Mouse (Mus musculus): ENCODE data around the gene Grin2c. TPM values are rescaled to one million over a fixed set of nuclear protein-coding genes. Genes with fewer than 3 reads are reported as not detected.

The Grin2c gene
- polyA plus RNA-seq, 1 experiment from 2014 or later = 0.04 TPM

GRCm38 (mm10) chr11:115226811-115227491 is 40.1 kb downstream of the Grin2c start:
- ATAC-seq = no peak
- TF ChIP-seq EP300 (IDR thresholded peaks at IDR 0.05; ENCODE audit: low read depth) = no peak
- Histone ChIP-seq H3K9me3 (ENCODE audit: low read length) (no peaks in the 10 kb centered on the region), H3K9ac (replicated peaks) (0 out of 2 replicates have a peak overlapping the region, but pooled peaks have one; percentile 5), H3K27me3 (ENCODE audit: insufficient read depth, low read length) (no peaks in the 10 kb centered on the region), H3K4me2 (ENCODE audit: low read depth, low read length) (no peak overlapping the region), H3K4me3 (ENCODE audit: low read depth, low read length) (no peak overlapping the region), H3K36me3 (replicated peaks; ENCODE audit: insufficient read depth, low read length) (peaks cover 7% of the 10 kb centered on the region; the same call in 1 of the 2 replicates), H3K4me1 (ENCODE audit: insufficient read depth) (peaks cover 27% of the 10 kb centered on the region), H3K27ac (ENCODE audit: low read depth) (peak overlapping the region; percentile 34; the same call in 1 of the 2 replicates)
- 53% methylated on average over 14 of the region's 14 CpGs for WGBS (ENCODE audit: insufficient replicate concordance)
- DNase-seq = no peak

GRCm38 (mm10) chr11:115225301-115225700 is 41.7 kb downstream of the Grin2c start:
- H3K27me3 ChIP-seq (ENCODE audit: insufficient read depth, low read length) = no peaks in the 10 kb centered on the region
- WGBS (ENCODE audit: insufficient replicate concordance) = 87% methylated on average over 6 of the region's 6 CpGs

DNA sequence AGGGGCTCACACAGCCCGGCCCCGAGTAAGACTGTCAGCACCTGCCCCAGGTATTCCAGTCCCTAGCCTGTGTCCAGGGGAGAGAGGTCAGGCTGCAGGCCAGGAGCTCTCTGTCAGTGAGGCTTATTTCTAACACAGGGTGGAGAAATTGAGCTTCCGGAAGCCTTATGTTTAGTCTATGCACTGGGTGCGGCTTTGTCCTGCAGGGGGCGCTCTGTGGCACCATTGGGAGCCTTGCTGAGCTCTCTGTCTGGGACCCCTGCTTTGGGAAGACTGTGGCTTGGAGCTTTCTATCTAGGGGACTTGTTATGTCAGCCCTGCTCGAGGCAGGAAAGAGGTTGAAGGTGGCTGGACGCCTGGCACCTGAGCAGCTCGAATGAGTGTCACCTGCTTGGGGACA is 42.2 kb downstream of the Grin2c start:
- Histone ChIP-seq H3K27me3 (ENCODE audit: insufficient read depth, low read length) (no peaks in the 10 kb centered on the region), H3K4me3 (ENCODE audit: low read depth, low read length) (no peak overlapping the region), H3K36me3 (replicated peaks; ENCODE audit: insufficient read depth, low read length) (peaks cover 7% of the 10 kb centered on the region; the same call in 1 of the 2 replicates), H3K27ac (ENCODE audit: low read depth) (no peak overlapping the region), H3K4me1 (ENCODE audit: insufficient read depth) (peaks cover 22% of the 10 kb centered on the region), H3K4me2 (ENCODE audit: low read depth, low read length) (no peak overlapping the region), H3K9ac (replicated peaks) (no peak overlapping the region), H3K9me3 (ENCODE audit: low read length) (no peaks in the 10 kb centered on the region)
- WGBS (ENCODE audit: insufficient replicate concordance) = 38% methylated on average over 8 of the region's 8 CpGs
- TF ChIP-seq CTCF (IDR thresholded peaks at IDR 0.05; ENCODE audit: low read depth) = peak; percentile 78
- TF ChIP-seq EP300 (IDR thresholded peaks at IDR 0.05; ENCODE audit: low read depth) = no peak
- DNase-seq (peak; percentile 78), ATAC-seq (0 out of 2 replicates have a peak, but pooled peaks have one; percentile 30)

More at GRCm38 (mm10) chr11:115225301-115225700, 41.7 kb downstream of the Grin2c start:
- DNase-seq = no peak
- no peak for ATAC-seq
- Histone ChIP-seq H3K27ac (ENCODE audit: low read depth) (no peak overlapping the region), H3K4me3 (ENCODE audit: low read depth, low read length) (no peak overlapping the region), H3K9me3 (ENCODE audit: low read length) (no peaks in the 10 kb centered on the region), H3K4me2 (ENCODE audit: low read depth, low read length) (no peak overlapping the region), H3K36me3 (replicated peaks; ENCODE audit: insufficient read depth, low read length) (peaks cover 7% of the 10 kb centered on the region; the same call in 1 of the 2 replicates), H3K4me1 (ENCODE audit: insufficient read depth) (peaks cover 20% of the 10 kb centered on the region), H3K9ac (replicated peaks) (no peak overlapping the region)
- TF ChIP-seq CTCF (IDR thresholded peaks at IDR 0.05; ENCODE audit: low read depth) (no peak), EP300 (IDR thresholded peaks at IDR 0.05; ENCODE audit: low read depth) (no peak)

DNA sequence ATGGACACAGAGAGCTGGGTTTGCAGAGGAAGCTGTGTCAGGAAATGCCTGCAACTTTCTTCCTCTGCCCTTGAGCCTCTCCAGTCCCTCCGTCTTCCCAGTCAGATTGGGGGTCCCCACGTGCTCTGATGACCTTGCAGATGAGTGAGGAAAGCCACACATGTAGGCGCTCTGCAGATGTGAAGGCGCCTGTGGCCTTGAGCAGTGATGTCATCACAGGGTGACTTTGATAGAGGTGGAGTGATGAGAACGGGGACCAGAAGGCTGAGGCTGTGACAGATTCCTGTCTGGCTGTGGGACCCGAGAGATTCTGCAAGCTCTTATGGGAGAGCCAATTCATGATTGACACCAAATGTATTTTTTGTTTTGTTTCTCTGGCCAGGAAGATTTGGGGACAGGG is 43.2 kb downstream of the Grin2c start:
- Histone ChIP-seq H3K9ac (replicated peaks) (no peak overlapping the region), H3K9me3 (ENCODE audit: low read length) (no peaks in the 10 kb centered on the region), H3K4me2 (ENCODE audit: low read depth, low read length) (peak overlapping the region; percentile 7; the same call in 1 of the 2 replicates), H3K4me1 (ENCODE audit: insufficient read depth) (peaks cover 28% of the 10 kb centered on the region), H3K27ac (ENCODE audit: low read depth) (peak overlapping the region; percentile 22; the same call in 1 of the 2 replicates), H3K4me3 (ENCODE audit: low read depth, low read length) (no peak overlapping the region), H3K27me3 (ENCODE audit: insufficient read depth, low read length) (no peaks in the 10 kb centered on the region), H3K36me3 (replicated peaks; ENCODE audit: insufficient read depth, low read length) (0 out of 2 replicates have a peak, but pooled peaks cover 7% of the 10 kb centered on the region)
- WGBS (ENCODE audit: insufficient replicate concordance) = 39% methylated on average over 6 of the region's 6 CpGs
- DNase-seq (no peak), ATAC-seq (no peak)
- TF ChIP-seq CTCF (IDR thresholded peaks at IDR 0.05; ENCODE audit: low read depth) = no peak
- no peak for TF ChIP-seq EP300 (IDR thresholded peaks at IDR 0.05; ENCODE audit: low read depth)

- no peaks in the 10 kb centered on the region for H3K27me3 ChIP-seq (ENCODE audit: insufficient read depth, low read length)
- DNase-seq = no peak
- ATAC-seq = no peak
- 0 out of 2 replicates have a peak overlapping the region, but pooled peaks have one; percentile 7 for H3K4me2 ChIP-seq (ENCODE audit: low read depth, low read length)
- no peak overlapping the region for H3K4me3 ChIP-seq (ENCODE audit: low read depth, low read length)
- H3K9me3 ChIP-seq (ENCODE audit: low read length) = no peaks in the 10 kb centered on the region
- H3K36me3 ChIP-seq (replicated peaks; ENCODE audit: insufficient read depth, low read length) = 0 out of 2 replicates have a peak, but pooled peaks cover 6% of the 10 kb centered on the region
- 47% methylated on average over 11 of the region's 11 CpGs for WGBS (ENCODE audit: insufficient replicate concordance)
- no peak for TF ChIP-seq EP300 (IDR thresholded peaks at IDR 0.05; ENCODE audit: low read depth)
- TF ChIP-seq CTCF (IDR thresholded peaks at IDR 0.05; ENCODE audit: low read depth) = no peak
- H3K4me1 ChIP-seq (ENCODE audit: insufficient read depth) = peaks cover 32% of the 10 kb centered on the region
- H3K27ac ChIP-seq (ENCODE audit: low read depth) = peak overlapping the region; percentile 22
- H3K9ac ChIP-seq (replicated peaks) = no peak overlapping the region
Measured at GRCm38 (mm10) chr11:115223451-115223850, 43.6 kb downstream of the Grin2c start.

DNA sequence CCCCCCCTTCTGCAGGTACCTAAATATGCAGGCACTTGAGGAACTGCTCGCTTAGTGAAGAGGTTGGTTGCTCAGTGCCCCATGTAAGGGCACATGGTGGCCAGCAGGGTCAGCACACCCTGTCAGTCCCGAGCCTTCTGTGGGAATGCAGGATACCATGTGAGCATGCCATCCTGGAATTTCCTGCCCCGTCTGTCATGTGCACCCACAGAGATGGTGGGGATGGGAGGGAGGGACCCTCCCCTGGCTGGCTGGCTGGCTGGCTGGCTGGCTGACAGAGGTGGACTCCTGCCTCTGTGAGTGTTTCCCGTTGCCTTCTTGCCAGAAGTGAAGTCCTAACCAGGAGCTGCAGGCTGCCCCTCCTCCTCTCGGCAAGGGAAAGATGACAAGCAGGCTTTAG is 44.5 kb downstream of the Grin2c start:
- WGBS (ENCODE audit: insufficient replicate concordance) = 60% methylated on average over 5 of the region's 5 CpGs
- TF ChIP-seq EP300 (IDR thresholded peaks at IDR 0.05; ENCODE audit: low read depth) (no peak), CTCF (IDR thresholded peaks at IDR 0.05; ENCODE audit: low read depth) (no peak)

More for the DNA sequence above, 44.5 kb downstream of the Grin2c start:
- Histone ChIP-seq H3K9me3 (ENCODE audit: low read length) (no peaks in the 10 kb centered on the region), H3K36me3 (replicated peaks; ENCODE audit: insufficient read depth, low read length) (no peaks in the 10 kb centered on the region), H3K4me3 (ENCODE audit: low read depth, low read length) (no peak overlapping the region), H3K9ac (replicated peaks) (no peak overlapping the region), H3K27me3 (ENCODE audit: insufficient read depth, low read length) (no peaks in the 10 kb centered on the region), H3K27ac (ENCODE audit: low read depth) (peak overlapping the region; percentile 44; the same call in 1 of the 2 replicates), H3K4me2 (ENCODE audit: low read depth, low read length) (no peak overlapping the region), H3K4me1 (ENCODE audit: insufficient read depth) (peaks cover 40% of the 10 kb centered on the region)
- DNase-seq (no peak), ATAC-seq (no peak)

Measured in liver, postnatal 0 days (tissue).